ENCODE assay signal across 15 mouse cellular contexts in the genomic region with DNA sequence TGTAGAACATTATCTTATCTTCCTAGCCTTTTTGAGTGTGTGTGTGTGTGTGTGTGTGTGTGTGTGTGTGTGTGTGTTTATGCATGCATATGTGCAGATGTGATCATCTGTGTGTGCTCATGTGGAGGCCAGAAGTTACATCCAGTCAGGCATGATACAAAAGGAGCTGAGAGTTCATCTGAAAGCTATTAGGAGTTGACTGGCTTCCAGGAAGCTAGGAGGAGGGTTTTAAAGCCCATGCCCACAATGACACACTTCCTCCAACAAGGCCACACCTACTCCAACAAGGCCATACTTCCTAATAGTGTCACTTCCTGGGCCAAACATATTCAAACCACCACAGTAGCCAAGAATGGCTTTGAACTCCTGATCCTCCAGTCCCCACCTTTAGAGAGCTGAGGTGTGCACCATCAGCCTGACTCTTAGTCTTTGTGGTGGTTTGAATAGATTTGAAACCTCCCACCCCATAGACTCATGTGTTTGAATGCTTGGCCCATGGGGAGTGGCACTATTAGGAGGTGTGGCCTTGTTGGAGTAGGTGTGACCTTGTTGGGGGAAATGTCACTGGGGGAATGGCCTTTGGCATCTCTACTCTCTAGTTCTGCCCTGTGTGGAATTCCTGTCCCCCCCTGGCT.
"Had no signal": no experiment of that assay in that cellular context is flagged by ENCODE, and none has a peak within 500 bp of the region (broad histone marks: within the 10 kb centered on the region; RNA-seq: fewer than 3 reads in every experiment).

No protein-coding gene starts in this region.

- DNase-seq: kidney, postnatal 25 days; layer of hippocampus, adult 9-11 months; liver, embryonic 13.5 days; lung, adult 2 months; thymus, adult 2 months; thymus, postnatal 14 days; thymus, postnatal 4 days had no signal

- H3K27me3 ChIP-seq: liver, embryonic 13.5 days; midbrain, embryonic 12.5 days; midbrain, embryonic 15.5 days; neural tube, embryonic 13.5 days had no signal

- H3K9ac ChIP-seq: liver, embryonic 13.5 days; midbrain, embryonic 12.5 days; midbrain, embryonic 15.5 days; neural tube, embryonic 13.5 days had no signal

- H3K36me3 ChIP-seq: liver, embryonic 13.5 days; midbrain, embryonic 12.5 days; midbrain, embryonic 15.5 days; neural tube, embryonic 13.5 days had no signal

- H3K4me3 ChIP-seq: layer of hippocampus, adult 2 months; left cerebral cortex, adult 2 months; liver, embryonic 13.5 days; midbrain, embryonic 12.5 days; midbrain, embryonic 15.5 days; neural tube, embryonic 13.5 days had no signal

- H3K27ac ChIP-seq: kidney, postnatal 0 days; layer of hippocampus, adult 2 months; left cerebral cortex, adult 2 months; liver, embryonic 13.5 days; macrophage; midbrain, embryonic 12.5 days; midbrain, embryonic 15.5 days; neural tube, embryonic 13.5 days; stomach, postnatal 0 days had no signal

- ATAC-seq: midbrain, embryonic 15.5 days had no signal

- H3K9me3 ChIP-seq: liver, embryonic 13.5 days; midbrain, embryonic 12.5 days; midbrain, embryonic 15.5 days; neural tube, embryonic 13.5 days had no signal

- H3K4me2 ChIP-seq: liver, embryonic 13.5 days; midbrain, embryonic 12.5 days; midbrain, embryonic 15.5 days; neural tube, embryonic 13.5 days had no signal

- H3K4me1 ChIP-seq: midbrain, embryonic 12.5 days; midbrain, embryonic 15.5 days; neural tube, embryonic 13.5 days had no signal
